Mouse (Mus musculus) bone marrow macrophage, adult 2 months (primary cell): ENCODE measurements at regions not wholly inside any gene's neighbourhood (a gene's known extent, or its start where the extent isn't known, plus 50 kb on each side); places are given as distances from the start of the nearest gene placed in this dataset.

Experiments
- H3K27ac ChIP-seq: 2 replicates; pipeline ENCODE4 v1.5.1; 2012; ENCODE audit warnings: low read depth, low read length; ENCODE audit not compliant: insufficient read depth
- H3K4me1 ChIP-seq: 2 replicates; pipeline ENCODE4 v1.6.1; 2012; ENCODE audit warnings: low read length; ENCODE audit not compliant: control insufficient read depth, insufficient read depth
- H3K4me3 ChIP-seq: 2 replicates; pipeline ENCODE4 v1.5.1; 2012; ENCODE audit warnings: mild to moderate bottlenecking, low read length, moderate library complexity; ENCODE audit not compliant: insufficient read depth
- CTCF ChIP-seq: IDR thresholded peaks from 2 replicates; pipeline ENCODE4 v1.5.1; 2012; ENCODE audit warnings: low read depth, mild to moderate bottlenecking, low read length, moderate library complexity
- POLR2A ChIP-seq: IDR thresholded peaks from 2 replicates; pipeline ENCODE4 v1.6.1; 2012; ENCODE audit warnings: mild to moderate bottlenecking, low read depth, low read length, borderline replicate concordance

DNA sequence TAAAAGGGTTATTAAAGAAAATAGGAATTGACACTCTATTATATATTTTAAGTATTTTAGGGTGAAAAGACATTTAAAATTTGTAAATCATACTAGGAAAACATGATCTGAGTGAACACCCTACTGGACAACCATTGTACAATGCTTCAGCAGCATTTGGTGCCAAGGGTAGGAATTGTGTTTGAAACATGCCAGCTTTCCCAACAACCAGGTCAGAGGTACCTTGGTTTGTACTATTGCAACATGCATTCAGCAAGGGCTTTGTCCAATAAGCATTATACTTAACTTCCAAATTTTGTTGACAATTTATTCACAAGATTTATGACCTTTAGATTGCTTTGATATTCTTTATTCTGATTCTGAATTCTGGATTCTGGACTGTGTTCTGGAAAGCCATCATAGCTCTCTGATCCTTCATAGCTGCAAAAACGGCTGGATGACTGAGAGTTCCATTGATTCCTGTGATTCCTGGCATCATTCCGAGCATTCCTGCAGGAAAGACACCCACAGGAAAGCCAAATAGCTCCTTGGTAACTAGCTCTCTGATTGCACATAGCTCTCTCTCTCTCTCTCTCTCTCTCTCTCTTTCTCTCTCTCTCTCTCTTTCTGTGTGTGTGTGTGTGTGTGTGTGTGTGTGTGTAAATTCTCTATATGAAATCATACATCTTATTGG is 124.1 kb upstream of the Mtap start:
- H3K4me3 ChIP-seq = no peak overlapping the region
- H3K27ac ChIP-seq = no peak overlapping the region
- TF ChIP-seq CTCF (no peak), POLR2A (no peak)
- H3K4me1 ChIP-seq = peaks cover 3% of the 10 kb centered on the region; the same call in 1 of the 2 replicates

DNA sequence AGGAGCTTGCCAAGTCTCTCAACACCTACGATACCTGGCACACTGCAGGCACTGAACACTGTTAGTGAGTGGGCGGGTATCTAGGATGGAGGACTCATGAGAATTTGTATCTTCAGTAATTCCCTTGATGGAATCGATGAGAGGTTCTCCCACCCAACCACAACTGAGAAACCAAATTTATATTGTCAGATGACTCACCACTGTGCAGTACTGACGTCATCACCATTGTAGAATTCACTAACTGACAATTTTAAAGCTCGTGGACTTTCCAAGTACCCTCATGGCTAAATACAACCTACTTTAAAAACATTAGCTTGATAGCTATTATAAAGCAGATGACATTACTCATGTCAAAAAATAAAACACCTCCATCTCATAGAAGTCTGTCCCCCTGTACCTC is 128.4 kb upstream of the Mtap start:
- TF ChIP-seq CTCF = no peak
- no peak for TF ChIP-seq POLR2A
- peaks cover 3% of the 10 kb centered on the region; the same call in 1 of the 2 replicates for H3K4me1 ChIP-seq
- no peak overlapping the region for H3K4me3 ChIP-seq
- H3K27ac ChIP-seq = no peak overlapping the region

DNA sequence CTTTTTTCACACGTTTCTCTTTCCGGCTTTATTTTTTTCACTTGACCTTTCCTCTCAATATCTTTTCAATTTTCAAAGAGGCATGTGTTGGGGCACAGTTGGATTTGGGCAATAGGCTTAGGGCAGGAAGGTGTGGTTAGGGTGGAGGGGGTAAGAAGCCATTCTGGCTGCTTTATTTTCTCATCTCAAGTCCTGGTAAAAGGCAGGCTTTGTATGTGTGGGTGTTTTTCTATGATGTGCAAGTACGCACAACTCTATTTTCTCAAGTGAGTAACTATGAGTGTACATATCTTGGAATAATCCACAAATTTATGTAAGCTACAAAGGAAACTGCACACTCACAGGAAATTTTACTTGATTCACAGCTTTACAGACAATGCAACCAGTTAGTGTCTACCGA is 121.5 kb upstream of the Ifne start:
- H3K4me1 ChIP-seq = no peaks in the 10 kb centered on the region
- no peak overlapping the region for H3K4me3 ChIP-seq
- H3K27ac ChIP-seq = no peak overlapping the region
- TF ChIP-seq POLR2A (no peak), CTCF (no peak)

DNA sequence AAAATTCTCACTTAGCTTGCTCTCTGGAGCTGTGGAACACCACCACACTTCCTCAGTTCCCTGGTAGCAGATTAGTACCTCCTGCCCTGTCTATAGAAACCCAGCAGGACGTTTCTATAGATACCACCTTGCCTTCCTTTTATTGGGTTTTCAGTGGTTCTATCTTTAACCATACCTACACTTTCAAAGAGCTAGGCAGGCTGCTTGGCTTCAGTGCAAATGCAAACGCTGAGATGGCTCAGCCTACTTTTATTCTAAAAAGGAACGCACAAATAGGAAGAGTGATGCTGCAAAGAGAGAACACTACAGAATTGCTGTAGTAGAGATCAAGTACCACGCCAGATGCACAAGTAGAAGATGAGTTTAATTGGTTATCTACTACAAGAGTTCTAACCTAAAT is 120.9 kb upstream of the Ifne start:
- TF ChIP-seq CTCF = no peak
- no peak for TF ChIP-seq POLR2A
- Histone ChIP-seq H3K27ac (no peak overlapping the region), H3K4me1 (peaks cover 2% of the 10 kb centered on the region), H3K4me3 (no peak overlapping the region)

GRCm38 (mm10) chr4:89000200-89000599 is 120.2 kb upstream of the Ifne start:
- Histone ChIP-seq H3K4me1 (peaks cover 6% of the 10 kb centered on the region), H3K4me3 (no peak overlapping the region), H3K27ac (no peak overlapping the region)
- TF ChIP-seq CTCF = no peak
- TF ChIP-seq POLR2A = no peak

- TF ChIP-seq CTCF (no peak), POLR2A (no peak)
- Histone ChIP-seq H3K4me3 (no peak overlapping the region), H3K27ac (no peak overlapping the region), H3K4me1 (peaks cover 8% of the 10 kb centered on the region)
Measured at GRCm38 (mm10) chr4:88998286-88998685, 118.3 kb upstream of the Ifne start.

DNA sequence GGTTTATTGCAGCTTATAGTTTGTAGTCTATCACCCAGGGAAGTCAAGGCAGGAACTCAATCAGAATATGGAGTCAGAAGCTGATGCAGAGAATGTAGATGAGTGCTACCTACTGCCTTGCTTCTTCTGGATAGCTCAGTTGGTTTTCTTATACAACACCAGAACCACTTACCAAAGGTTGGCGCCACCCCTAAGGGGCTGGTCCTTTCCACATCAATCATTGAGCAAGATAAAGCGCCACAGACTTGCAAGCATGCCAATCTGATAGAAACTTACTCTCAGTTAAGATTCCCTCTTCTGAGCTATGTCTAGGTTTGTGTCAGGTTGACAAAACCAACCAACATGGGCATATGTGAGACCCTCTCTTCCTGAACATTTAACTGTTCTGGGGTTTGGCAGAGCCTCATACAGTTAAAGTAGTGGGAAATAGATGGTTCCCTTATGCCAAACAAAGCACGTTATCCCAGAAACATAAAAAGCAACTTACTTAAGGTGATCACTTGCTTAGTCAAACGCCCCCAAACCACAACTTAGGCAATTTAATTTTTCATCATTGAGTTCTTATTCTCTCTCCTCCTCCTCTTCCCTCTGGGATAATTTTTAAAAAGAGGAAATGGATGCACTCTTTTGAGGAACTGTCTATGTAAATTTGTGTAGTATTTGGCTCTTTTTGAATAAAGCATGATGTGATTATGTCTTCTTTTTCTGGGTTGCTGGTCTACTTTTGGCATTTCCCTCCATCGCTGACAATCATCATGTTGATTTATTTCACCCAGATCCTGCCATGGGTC is 115.3 kb upstream of the Ifne start:
- Histone ChIP-seq H3K4me1 (peaks cover 8% of the 10 kb centered on the region), H3K27ac (no peak overlapping the region), H3K4me3 (no peak overlapping the region)
- no peak for TF ChIP-seq POLR2A
- no peak for TF ChIP-seq CTCF

GRCm38 (mm10) chr4:88994486-88994885 is 114.5 kb upstream of the Ifne start:
- TF ChIP-seq POLR2A (no peak), CTCF (no peak)
- H3K4me1 ChIP-seq = peaks cover 8% of the 10 kb centered on the region
- H3K27ac ChIP-seq = no peak overlapping the region
- no peak overlapping the region for H3K4me3 ChIP-seq

- no peak overlapping the region for H3K27ac ChIP-seq
- H3K4me3 ChIP-seq = no peak overlapping the region
- H3K4me1 ChIP-seq = peaks cover 8% of the 10 kb centered on the region
- no peak for TF ChIP-seq POLR2A
- no peak for TF ChIP-seq CTCF
Measured at GRCm38 (mm10) chr4:88992498-88992897, 112.5 kb upstream of the Ifne start.

DNA sequence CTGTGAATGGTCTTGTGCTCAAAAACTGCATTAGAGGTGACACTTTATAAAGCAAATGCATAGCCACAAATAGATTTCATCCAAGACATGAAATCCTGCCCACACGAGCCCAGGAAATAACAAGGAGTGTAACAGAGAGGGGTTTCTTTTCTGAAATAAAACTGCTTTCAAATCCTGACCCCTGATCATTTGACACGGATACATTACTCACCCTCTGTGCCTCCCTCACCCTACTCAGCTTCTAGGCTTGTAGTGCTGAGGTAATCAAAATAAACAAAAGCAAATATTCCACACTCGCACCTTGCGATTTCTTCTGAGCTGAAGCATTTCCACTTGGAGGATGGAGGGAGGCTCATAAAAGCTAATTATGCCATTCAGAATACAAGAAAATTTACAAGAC is 108.4 kb upstream of the Ifne start:
- Histone ChIP-seq H3K4me3 (no peak overlapping the region), H3K27ac (no peak overlapping the region), H3K4me1 (no peaks in the 10 kb centered on the region)
- TF ChIP-seq POLR2A (no peak), CTCF (no peak)

- Histone ChIP-seq H3K4me3 (no peak overlapping the region), H3K4me1 (no peaks in the 10 kb centered on the region), H3K27ac (no peak overlapping the region)
- no peak for TF ChIP-seq CTCF
- TF ChIP-seq POLR2A = no peak
Measured at GRCm38 (mm10) chr4:88987103-88987502, 107.1 kb upstream of the Ifne start.
